Mouse (Mus musculus) kidney, postnatal 0 days (tissue): Measurements from ENCODE around the gene Stard13. TPM values are rescaled to one million over a fixed set of nuclear protein-coding genes. Genes with fewer than 3 reads are reported as not detected.

Source experiments
- ATAC-seq: fragments of 200-750 bp; cut with Nextera tagmentation; replicated peaks from 2 replicates; pipeline ENCODE4 v1.8.0; 2017; ENCODE audit warnings: low read depth, moderate number of reproducible peaks, moderate TSS enrichment, moderate library complexity; ENCODE audit not compliant: low FRiP score
- DNase-seq: peaks from one replicate; pipeline ENCODE4 v3.0.0-alpha.2; 2016; ENCODE audit warnings: low spot score
- H3K27ac ChIP-seq: fragments of 300-500 bp; sonication (generic); 2 replicates; pipeline ENCODE4 v1.5.1; 2014; ENCODE audit warnings: mild to moderate bottlenecking
- H3K27me3 ChIP-seq: fragments of 300-500 bp; sonication (generic); 2 replicates; pipeline ENCODE4 v1.6.1; 2014; ENCODE audit warnings: low read length, mixed read lengths; ENCODE audit not compliant: insufficient read depth
- H3K36me3 ChIP-seq: fragments of 300-500 bp; sonication (generic); 2 replicates; pipeline ENCODE4 v1.6.1; 2014; ENCODE audit warnings: low read length, mixed read lengths; ENCODE audit not compliant: insufficient read depth
- H3K4me1 ChIP-seq: fragments of 300-500 bp; sonication (generic); replicated peaks from 2 replicates; pipeline ENCODE4 v1.6.1; 2014; ENCODE audit warnings: antibody characterized with exemption, low read length, mixed read lengths; ENCODE audit not compliant: insufficient read depth
- H3K4me2 ChIP-seq: fragments of 300-500 bp; sonication (generic); 2 replicates; pipeline ENCODE4 v1.6.1; 2014; ENCODE audit warnings: mild to moderate bottlenecking, low read length, moderate library complexity, mixed read lengths
- H3K4me3 ChIP-seq: fragments of 300-500 bp; sonication (generic); replicated peaks from 2 replicates; pipeline ENCODE4 v1.5.1; 2014; ENCODE audit warnings: low read depth, low read length
- H3K9ac ChIP-seq: fragments of 300-500 bp; sonication (generic); 2 replicates; pipeline ENCODE4 v1.6.1; 2014; ENCODE audit warnings: low read depth, low read length
- H3K9me3 ChIP-seq: fragments of 300-500 bp; sonication (generic); replicated peaks from 2 replicates; pipeline ENCODE4 v1.6.1; 2016; ENCODE audit warnings: low read length, inconsistent platforms, mixed read lengths
- CTCF ChIP-seq: IDR thresholded peaks from 2 replicates; pipeline ENCODE4 v1.5.1; 2016; ENCODE audit warnings: antibody characterized with exemption, low read depth, mild to moderate bottlenecking, moderate library complexity
- WGBS: fragments of 180-500 bp; shearing (Covaris S2); extraction: QIAGEN DNeasy Blood & Tissue Kit; methylation state at CpG from one replicate; pipeline ENCODE4 v1.1.7; 2014; 5-methylcytosine and 5-hydroxymethylcytosine counted together
- polyA plus RNA-seq: library from polyadenylated mRNA; unstranded; fragments of >200 nt; fragmentation: Nextera tagmentation; extraction: Ambion mirVana; gene quantifications from 2 replicates; pipeline ENCODE4 v1.2.1, GENCODE M21; 2015

Gene Stard13
- polyA plus RNA-seq, 1 experiment from 2014 or later, result 7.8 TPM

DNA sequence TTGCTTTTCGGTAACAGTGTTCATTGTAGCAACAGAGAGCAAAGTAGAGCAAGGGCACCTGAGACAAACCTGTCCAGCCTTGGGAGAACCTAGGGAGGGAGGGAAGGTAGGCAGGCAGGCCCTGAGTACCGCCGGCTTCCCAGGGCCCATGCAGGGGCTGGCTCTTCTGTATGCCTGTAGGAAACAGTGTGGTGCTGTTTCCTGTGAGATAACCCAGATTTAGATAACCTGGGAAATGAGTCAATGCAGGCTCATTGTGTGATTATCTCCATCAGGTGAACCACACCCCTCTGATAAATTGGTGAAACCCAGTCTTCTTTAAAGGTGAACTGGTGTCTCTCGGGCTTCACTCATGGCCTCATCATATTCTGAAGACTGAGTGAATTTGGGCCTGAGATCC is 207.6 kb downstream of the Stard13 start:
- ATAC-seq (no peak), DNase-seq (no peak)
- H3K4me2 ChIP-seq, result no peak overlapping the region
- H3K27ac ChIP-seq, result no peak overlapping the region
- no peaks in the 10 kb centered on the region for H3K36me3 ChIP-seq
- no peak overlapping the region for H3K9ac ChIP-seq
- no peaks in the 10 kb centered on the region for H3K9me3 ChIP-seq
- H3K4me1 ChIP-seq, result peaks cover 9% of the 10 kb centered on the region; the same call in 1 of the 2 replicates
- WGBS, result 95% methylated on average over 4 of the region's 4 CpGs
- no peak for TF ChIP-seq CTCF
- H3K27me3 ChIP-seq, result no peaks in the 10 kb centered on the region
- H3K4me3 ChIP-seq, result no peak overlapping the region

DNA sequence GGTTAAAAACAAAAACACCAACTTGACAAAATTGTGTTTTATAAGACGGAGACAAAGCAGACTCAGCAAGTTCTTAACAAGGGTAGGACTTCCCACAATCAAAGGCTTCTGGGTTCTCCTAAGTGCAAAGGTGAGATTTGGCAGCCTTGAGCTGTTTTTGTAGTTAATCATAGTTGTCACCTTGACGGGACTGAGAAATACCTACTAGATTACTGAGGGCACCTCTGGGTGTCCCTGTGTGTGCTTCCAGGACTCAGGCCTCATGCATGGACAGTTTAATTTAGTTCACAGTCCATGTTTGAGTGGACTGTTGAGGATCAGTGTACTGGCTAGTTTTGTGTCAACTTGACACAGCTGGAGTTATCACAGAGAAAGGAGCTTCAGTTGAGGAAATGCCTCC is 209.2 kb downstream of the Stard13 start:
- 53% methylated on average over 2 of the region's 2 CpGs for WGBS
- DNase-seq, result no peak
- peak; percentile 66 for ATAC-seq
- no peak overlapping the region for H3K4me2 ChIP-seq
- no peak overlapping the region for H3K27ac ChIP-seq
- no peaks in the 10 kb centered on the region for H3K9me3 ChIP-seq
- no peak for TF ChIP-seq CTCF
- H3K36me3 ChIP-seq, result no peaks in the 10 kb centered on the region
- H3K27me3 ChIP-seq, result no peaks in the 10 kb centered on the region
- no peak overlapping the region for H3K9ac ChIP-seq
- H3K4me3 ChIP-seq, result no peak overlapping the region
- H3K4me1 ChIP-seq, result peaks cover 10% of the 10 kb centered on the region; the same call in 1 of the 2 replicates

DNA sequence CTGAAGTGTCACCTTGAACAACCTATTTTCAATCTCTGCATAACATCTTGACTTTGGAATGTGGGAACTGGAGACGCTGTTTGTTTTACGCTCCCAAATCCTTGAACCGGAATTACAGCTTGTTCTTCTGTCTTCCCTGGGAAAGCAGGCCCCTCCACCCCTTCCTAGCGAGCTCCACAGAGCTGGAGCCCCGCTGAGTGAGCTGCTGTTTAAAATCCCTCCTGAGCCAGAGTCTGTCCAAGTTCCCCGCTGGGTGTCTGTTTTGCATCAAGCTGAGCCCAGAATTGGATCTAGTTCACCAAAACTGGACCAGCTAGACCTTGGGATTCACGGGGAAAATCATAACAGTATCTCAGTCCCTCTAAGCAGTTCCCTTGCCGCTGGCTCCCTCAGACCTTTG is 210.2 kb downstream of the Stard13 start:
- no peak for TF ChIP-seq CTCF
- Histone ChIP-seq H3K27ac (no peak overlapping the region), H3K36me3 (no peaks in the 10 kb centered on the region), H3K4me3 (no peak overlapping the region), H3K9me3 (no peaks in the 10 kb centered on the region), H3K4me2 (0 out of 2 replicates have a peak overlapping the region, but pooled peaks have one; percentile 27), H3K9ac (no peak overlapping the region), H3K4me1 (peaks cover 12% of the 10 kb centered on the region; the same call in 1 of the 2 replicates), H3K27me3 (no peaks in the 10 kb centered on the region)
- no peak for ATAC-seq
- peak; percentile 82 for DNase-seq
- 13% methylated on average over 8 of the region's 8 CpGs for WGBS

DNA sequence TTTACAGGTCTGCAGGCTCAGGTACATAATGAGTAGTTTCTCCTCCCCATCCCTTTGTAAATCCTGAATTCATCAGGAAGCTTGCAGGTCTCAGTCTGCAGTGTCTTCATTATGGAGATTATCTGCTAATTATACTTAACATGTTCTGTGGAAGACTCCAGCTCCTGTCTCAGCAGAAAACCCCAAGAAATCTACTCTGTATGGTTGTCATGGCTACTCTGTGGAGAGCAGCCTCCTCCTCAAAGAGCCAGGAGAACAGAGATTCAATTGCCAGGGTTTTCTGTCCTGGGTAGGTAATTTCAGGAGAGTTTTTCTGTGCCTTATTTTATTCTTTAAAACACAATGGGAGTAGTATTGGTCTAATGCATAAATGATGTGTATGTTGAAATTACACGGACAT is 210.7 kb downstream of the Stard13 start:
- Histone ChIP-seq H3K9ac (no peak overlapping the region), H3K9me3 (no peaks in the 10 kb centered on the region), H3K27ac (no peak overlapping the region), H3K4me1 (peaks cover 12% of the 10 kb centered on the region; the same call in 1 of the 2 replicates), H3K27me3 (no peaks in the 10 kb centered on the region), H3K36me3 (no peaks in the 10 kb centered on the region), H3K4me2 (no peak overlapping the region), H3K4me3 (no peak overlapping the region)
- 30% methylated on average over 1 of the region's 1 CpGs for WGBS
- ATAC-seq, result no peak
- no peak for TF ChIP-seq CTCF
- no peak for DNase-seq

DNA sequence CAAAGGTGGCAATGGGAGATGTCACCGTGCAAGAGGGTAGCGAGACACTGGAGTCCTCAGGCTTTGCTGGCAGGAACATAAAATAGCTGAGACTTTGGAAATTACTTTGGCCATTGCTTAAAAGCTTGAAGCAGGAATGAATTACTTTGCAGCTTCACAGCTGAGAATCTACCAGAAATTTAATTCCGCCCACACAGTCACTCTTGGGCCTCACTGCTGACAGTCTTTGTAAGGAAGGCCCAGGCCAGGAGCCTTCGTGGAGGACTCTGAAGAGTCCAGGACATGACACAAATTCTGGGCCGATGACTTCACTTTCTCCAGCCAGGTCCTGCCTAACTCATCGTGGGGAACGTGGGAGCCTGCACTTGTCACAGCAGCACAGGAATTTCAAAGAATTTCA is 211.6 kb downstream of the Stard13 start:
- Histone ChIP-seq H3K4me1 (peaks cover 12% of the 10 kb centered on the region; the same call in 1 of the 2 replicates), H3K9ac (no peak overlapping the region), H3K9me3 (no peaks in the 10 kb centered on the region), H3K27me3 (no peaks in the 10 kb centered on the region), H3K27ac (no peak overlapping the region), H3K4me2 (no peak overlapping the region), H3K4me3 (no peak overlapping the region), H3K36me3 (no peaks in the 10 kb centered on the region)
- no peak for TF ChIP-seq CTCF
- WGBS, result 77% methylated on average over 7 of the region's 7 CpGs
- no peak for ATAC-seq
- no peak for DNase-seq

DNA sequence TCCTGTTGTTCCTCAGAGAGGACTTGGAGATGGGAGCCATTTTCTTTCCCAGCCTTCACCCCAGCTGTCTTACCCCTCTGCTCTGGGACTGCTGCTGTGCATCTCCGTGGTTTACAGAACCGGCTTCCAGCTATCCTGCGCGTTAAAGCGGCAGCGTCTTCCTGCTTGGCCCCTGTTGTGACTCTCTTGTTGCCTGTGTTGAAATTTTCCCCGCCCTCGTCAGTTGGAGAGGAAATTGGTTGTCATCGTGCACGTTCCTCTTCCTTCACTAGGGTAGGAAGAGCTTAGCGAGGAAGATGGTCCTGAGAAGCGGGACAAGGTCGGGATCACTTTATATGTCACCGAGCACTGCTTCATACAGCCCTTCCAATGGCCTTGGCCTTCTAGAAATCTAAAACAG is 212.8 kb downstream of the Stard13 start:
- Histone ChIP-seq H3K4me3 (no peak overlapping the region), H3K4me2 (no peak overlapping the region), H3K27me3 (no peaks in the 10 kb centered on the region), H3K4me1 (peaks cover 12% of the 10 kb centered on the region; the same call in 1 of the 2 replicates), H3K9ac (no peak overlapping the region), H3K36me3 (no peaks in the 10 kb centered on the region), H3K27ac (no peak overlapping the region), H3K9me3 (no peaks in the 10 kb centered on the region)
- no peak for TF ChIP-seq CTCF
- no peak for ATAC-seq
- DNase-seq, result peak; percentile 25
- WGBS, result 74% methylated on average over 14 of the region's 14 CpGs
